Mouse (Mus musculus) spleen, adult 2 months (tissue): ENCODE measurements around the gene Ascl3. TPM values are rescaled to one million over a fixed set of nuclear protein-coding genes. Genes with fewer than 3 reads are reported as not detected.

Source experiments
- DNase-seq, 2 experiments: peaks; one replicate each; pipeline versions ENCODE4 v3.0.0 to v3.0.0-alpha.2; 2012 to 2021; ENCODE audit warnings: low spot score in 2 of 2, low read depth in 1 of 2
- H3K27ac ChIP-seq: fragments of 200-500 bp; 2 replicates; pipeline ENCODE4 v1.5.1; 2012; ENCODE audit warnings: low read length, inconsistent platforms; ENCODE audit not compliant: insufficient read depth
- H3K27me3 ChIP-seq: fragments of 200-500 bp; 2 replicates; pipeline ENCODE4 v1.6.1; 2012; ENCODE audit warnings: mild to moderate bottlenecking, moderate library complexity, low read length, inconsistent platforms; ENCODE audit not compliant: control insufficient read depth, insufficient read depth
- H3K36me3 ChIP-seq: fragments of 200-500 bp; 2 replicates; pipeline ENCODE4 v1.6.1; 2012; ENCODE audit warnings: mild to moderate bottlenecking, low read length, inconsistent platforms; ENCODE audit not compliant: control insufficient read depth, insufficient read depth
- H3K4me1 ChIP-seq: fragments of 200-500 bp; 2 replicates; pipeline ENCODE4 v1.6.1; 2011; ENCODE audit warnings: inconsistent platforms; ENCODE audit not compliant: control insufficient read depth, insufficient read depth, insufficient read length
- H3K4me3 ChIP-seq: fragments of 200-500 bp; 2 replicates; pipeline ENCODE4 v1.5.1; 2011; ENCODE audit warnings: mild to moderate bottlenecking, inconsistent platforms; ENCODE audit not compliant: insufficient read depth, insufficient read length; ENCODE audit errors: extremely low read depth
- CTCF ChIP-seq: fragments of 200-500 bp; IDR thresholded peaks from 2 replicates; pipeline ENCODE4 v1.5.1; 2011; ENCODE audit warnings: mild to moderate bottlenecking, inconsistent platforms; ENCODE audit not compliant: insufficient read depth, insufficient read length, insufficient replicate concordance; ENCODE audit errors: extremely low read depth
- POLR2A ChIP-seq: fragments of 200-500 bp; IDR thresholded peaks from 2 replicates; pipeline ENCODE4 v1.6.1; 2011; ENCODE audit warnings: low read depth, low read length, inconsistent platforms
- WGBS: fragments of 180-500 bp; shearing (Covaris S2); methylation state at CpG from one replicate; pipeline ENCODE4 v1.1.7; 2018; 5-methylcytosine and 5-hydroxymethylcytosine counted together
- polyA plus RNA-seq: library from polyadenylated mRNA; depleted of rRNA; stranded (reverse); fragments of >200 nt; gene quantifications from 2 replicates; pipeline ENCODE4 v1.2.3, GENCODE M21; 2012

Gene Ascl3
- polyA plus RNA-seq, 1 experiment = 0.16 TPM

DNA sequence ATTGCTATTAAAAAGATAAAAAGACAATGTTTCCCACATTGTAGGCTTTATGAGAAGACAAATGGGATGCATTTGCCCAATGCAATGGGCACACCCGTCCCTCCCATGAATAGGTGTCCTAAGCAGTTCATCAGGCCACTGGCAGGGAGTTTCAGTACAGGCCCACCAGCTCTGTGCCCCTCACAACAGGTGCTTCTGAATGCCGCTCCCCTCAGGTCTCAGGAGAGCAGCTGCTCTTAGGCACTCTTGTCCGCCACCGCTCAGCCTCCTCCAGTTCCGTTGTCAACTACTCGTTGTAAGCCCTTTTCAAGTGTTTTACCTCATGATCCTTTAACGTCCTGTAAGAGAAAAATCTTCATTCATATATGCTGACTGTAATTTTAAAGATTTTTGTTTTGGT is 19.3 kb downstream of the Ascl3 start:
- Histone ChIP-seq H3K27me3 (no peaks in the 10 kb centered on the region), H3K4me1 (no peaks in the 10 kb centered on the region), H3K4me3 (no peak overlapping the region), H3K36me3 (peaks cover 13% of the 10 kb centered on the region), H3K27ac (no peak overlapping the region)
- 96% methylated on average over 7 of the region's 7 CpGs for WGBS
- no peak for DNase-seq
- TF ChIP-seq CTCF = no peak
- no peak for TF ChIP-seq POLR2A

DNA sequence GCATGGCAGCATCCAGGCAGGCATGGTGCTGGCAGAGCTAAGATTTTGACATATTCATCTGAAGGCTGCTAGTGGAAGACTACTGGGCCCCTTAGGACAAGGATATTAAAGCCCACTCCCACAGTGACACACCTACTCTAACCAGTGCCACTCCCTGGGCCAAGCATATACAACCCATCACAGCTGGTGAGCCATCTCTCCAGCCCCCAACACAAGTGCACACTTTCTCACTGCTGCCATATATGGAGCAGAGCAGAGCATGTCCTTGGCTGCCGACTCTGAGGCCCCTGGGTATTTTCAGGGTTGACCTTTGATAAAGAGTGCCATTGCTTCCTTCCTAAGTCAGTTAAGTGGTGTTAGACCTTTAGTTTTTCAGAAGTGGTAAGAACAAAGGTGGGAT is 21.5 kb downstream of the Ascl3 start:
- Histone ChIP-seq H3K27me3 (no peaks in the 10 kb centered on the region), H3K27ac (no peak overlapping the region), H3K4me1 (no peaks in the 10 kb centered on the region), H3K4me3 (no peak overlapping the region), H3K36me3 (peaks cover 13% of the 10 kb centered on the region)
- no peak for DNase-seq
- 85% methylated on average over 1 of the region's 1 CpGs for WGBS
- TF ChIP-seq CTCF = no peak
- no peak for TF ChIP-seq POLR2A

DNA sequence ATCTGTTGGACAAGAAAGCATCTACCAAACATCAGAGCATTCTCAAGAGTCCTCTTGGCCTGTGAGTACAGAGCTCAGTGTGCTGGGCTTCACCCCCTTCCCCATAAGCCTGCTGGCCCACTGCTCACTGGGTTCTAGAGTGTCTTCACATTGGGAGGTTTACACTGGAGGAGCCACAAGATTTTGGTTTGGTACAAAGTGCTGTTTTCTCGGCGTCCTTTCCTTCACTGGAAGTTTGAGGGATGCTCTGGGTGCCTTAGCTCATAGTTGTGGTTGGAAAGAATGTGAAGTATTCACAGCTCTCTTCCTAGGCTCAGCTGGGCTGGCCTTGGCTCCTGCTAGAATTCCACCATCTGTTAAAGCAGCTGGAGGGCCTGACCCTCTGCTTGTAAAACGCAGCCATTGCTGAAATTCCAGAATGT is 22.6 kb downstream of the Ascl3 start:
- Histone ChIP-seq H3K27me3 (no peaks in the 10 kb centered on the region), H3K36me3 (peaks cover 13% of the 10 kb centered on the region), H3K4me3 (no peak overlapping the region), H3K27ac (no peak overlapping the region), H3K4me1 (no peaks in the 10 kb centered on the region)
- 93% methylated on average over 3 of the region's 3 CpGs for WGBS
- DNase-seq = no peak
- TF ChIP-seq POLR2A (no peak), CTCF (no peak)

GRCm38 (mm10) chr7:109707023-109707785 is 24.3 kb downstream of the Ascl3 start:
- DNase-seq = peak; percentile 30 to 48
- Histone ChIP-seq H3K36me3 (peaks cover 10% of the 10 kb centered on the region), H3K27me3 (no peaks in the 10 kb centered on the region), H3K4me1 (peaks cover 5% of the 10 kb centered on the region; the same call in 1 of the 2 replicates), H3K27ac (no peak overlapping the region), H3K4me3 (no peak overlapping the region)
- TF ChIP-seq POLR2A (no peak), CTCF (peak; percentile 49; the same call in 1 of the 2 replicates)
- 38% methylated on average over 4 of the region's 4 CpGs for WGBS

DNA sequence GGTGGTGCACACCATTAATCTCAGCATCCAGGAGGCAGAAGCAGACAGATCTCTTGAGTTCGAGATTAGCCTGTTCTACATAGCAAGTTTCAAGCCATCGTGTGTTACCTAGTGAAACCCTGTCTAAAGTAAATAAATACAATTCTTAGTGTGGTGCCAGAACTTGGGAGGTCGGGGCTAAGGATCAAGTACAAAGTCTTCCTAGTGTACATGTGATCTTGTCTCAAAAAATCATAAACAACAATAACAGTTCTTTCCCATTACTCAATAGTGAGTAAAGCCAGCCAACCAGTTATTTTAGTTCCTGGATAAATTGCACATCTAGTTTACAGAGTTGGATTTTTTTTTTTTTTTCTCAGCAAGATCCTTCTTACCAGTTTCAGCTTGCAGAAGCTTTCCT is 27.1 kb downstream of the Ascl3 start:
- no peak for TF ChIP-seq CTCF
- 69% methylated on average over 3 of the region's 3 CpGs for WGBS
- DNase-seq = no peak
- Histone ChIP-seq H3K27me3 (no peaks in the 10 kb centered on the region), H3K4me1 (peaks cover 5% of the 10 kb centered on the region; the same call in 1 of the 2 replicates), H3K36me3 (0 out of 2 replicates have a peak, but pooled peaks cover 2% of the 10 kb centered on the region), H3K27ac (no peak overlapping the region), H3K4me3 (no peak overlapping the region)

DNA sequence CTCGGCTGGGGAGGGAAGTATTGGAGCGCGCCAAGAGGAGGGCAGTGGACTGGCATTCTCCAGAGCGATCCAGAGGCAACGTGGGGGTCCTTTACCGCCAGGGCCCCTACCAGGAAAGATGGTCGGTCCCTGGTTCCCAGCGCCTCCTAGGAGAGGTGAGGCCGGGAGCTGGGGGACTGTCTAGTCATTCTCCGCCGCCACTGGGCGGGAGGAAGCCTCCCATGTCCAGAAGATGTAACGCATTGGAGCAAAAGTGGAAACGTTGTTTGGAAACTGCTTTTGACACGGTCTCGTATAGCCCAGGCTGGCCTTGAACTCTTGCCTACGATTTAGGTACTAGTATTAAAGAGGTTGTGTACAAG is 27.5 kb downstream of the Ascl3 start:
- H3K4me3 ChIP-seq = peak overlapping the region; percentile 70
- no peaks in the 10 kb centered on the region for H3K27me3 ChIP-seq
- DNase-seq = no peak
- H3K36me3 ChIP-seq = 0 out of 2 replicates have a peak, but pooled peaks cover 2% of the 10 kb centered on the region
- TF ChIP-seq CTCF = no peak
- TF ChIP-seq POLR2A = no peak
- peaks cover 5% of the 10 kb centered on the region; the same call in 1 of the 2 replicates for H3K4me1 ChIP-seq
- peak overlapping the region; percentile 7; the same call in 1 of the 2 replicates for H3K27ac ChIP-seq
- 5% methylated on average over 16 of the region's 17 CpGs for WGBS
